Mouse (Mus musculus): ENCODE measurements around the gene Nudt2.

Nudt2 gene

GRCm38 (mm10) chr4:41495076-41495475 is 30.1 kb downstream of the Nudt2 start:
- no peak for DNase-seq

GRCm38 (mm10) chr4:41495850-41496249 is 30.9 kb downstream of the Nudt2 start:
- peak; percentile 29 to 66 for DNase-seq

- DNase-seq = no peak
These were observed 32.1 kb downstream of the Nudt2 start for GRCm38 (mm10) chr4:41497046-41497445.

- peak; percentile 52 to 54 for DNase-seq
These were observed 32.6 kb downstream of the Nudt2 start for GRCm38 (mm10) chr4:41497579-41497978.

GRCm38 (mm10) chr4:41497995-41498845 is 33.3 kb downstream of the Nudt2 start:
- DNase-seq = no peak

- DNase-seq = no peak
These were observed 34.0 kb downstream of the Nudt2 start for GRCm38 (mm10) chr4:41498921-41499391.

- no peak for DNase-seq
These were observed 34.7 kb downstream of the Nudt2 start for GRCm38 (mm10) chr4:41499619-41500018.

- no peak for DNase-seq
These were observed 35.8 kb downstream of the Nudt2 start for GRCm38 (mm10) chr4:41500787-41501186.

- peak; percentile 65 to 80 for DNase-seq
These were observed 37.4 kb downstream of the Nudt2 start for GRCm38 (mm10) chr4:41502171-41502940.

- DNase-seq = peak; percentile 99
These were observed 38.0 kb downstream of the Nudt2 start, which contains the start of gene AI464131 for GRCm38 (mm10) chr4:41502986-41503412. TSS of gene AI464131 (minus strand) at chr4:41503076.

GRCm38 (mm10) chr4:41504325-41504724 is 39.4 kb downstream of the Nudt2 start:
- no peak for DNase-seq

GRCm38 (mm10) chr4:41505131-41505551 is 40.2 kb downstream of the Nudt2 start:
- DNase-seq = peak; percentile 44 to 51

- peak; percentile 76 to 81 for DNase-seq
These were observed 41.2 kb downstream of the Nudt2 start for GRCm38 (mm10) chr4:41506156-41506555.

GRCm38 (mm10) chr4:41506906-41507305 is 42.0 kb downstream of the Nudt2 start:
- peak; percentile 90 for DNase-seq

GRCm38 (mm10) chr4:41507326-41507924 is 42.5 kb downstream of the Nudt2 start:
- no peak for DNase-seq

GRCm38 (mm10) chr4:41507998-41508397 is 43.0 kb downstream of the Nudt2 start:
- no peak for DNase-seq

GRCm38 (mm10) chr4:41513309-41513708 is 48.4 kb downstream of the Nudt2 start:
- no peak for DNase-seq

- DNase-seq = no peak
These were observed 48.8 kb downstream of the Nudt2 start for GRCm38 (mm10) chr4:41513714-41514113.

GRCm38 (mm10) chr4:41517233-41517632 is 52.3 kb downstream of the Nudt2 start, which contains the start of gene 1110017D15Rik:
TSS of gene 1110017D15Rik (minus strand) at chr4:41517333.
- no peak for DNase-seq

- DNase-seq = no peak
These were observed 53.4 kb downstream of the Nudt2 start for GRCm38 (mm10) chr4:41518349-41518748.

GRCm38 (mm10) chr4:41519195-41519594 is 54.2 kb downstream of the Nudt2 start:
- DNase-seq = no peak

- DNase-seq = no peak
These were observed 55.7 kb downstream of the Nudt2 start for GRCm38 (mm10) chr4:41520641-41521040.

- DNase-seq = no peak
These were observed 57.2 kb downstream of the Nudt2 start for GRCm38 (mm10) chr4:41522136-41522535.
